Mouse (Mus musculus) G1E (cell line): Measurements from ENCODE around the gene Magi2. TPM values are rescaled to one million over a fixed set of nuclear protein-coding genes. Genes with fewer than 3 reads are reported as not detected.

Experiments
- ATAC-seq: 2 replicates; pipeline ENCODE4 v1.8.0; 2016; ENCODE audit warnings: mild to moderate bottlenecking; ENCODE audit not compliant: insufficient number of reproducible peaks, poor library complexity, low FRiP score, severe bottlenecking; ENCODE audit errors: extremely low read depth
- DNase-seq: peaks from one replicate; pipeline ENCODE4 v3.0.0; 2012; ENCODE audit warnings: low spot score
- H3K27me3 ChIP-seq: 2 replicates; pipeline ENCODE4 v1.6.1; 2012; ENCODE audit warnings: mild to moderate bottlenecking, low read length, inconsistent platforms; ENCODE audit not compliant: insufficient read depth
- H3K36me3 ChIP-seq: replicated peaks from 2 replicates; pipeline ENCODE3; 2012; ENCODE audit warnings: mild to moderate bottlenecking, inconsistent platforms
- H3K4me1 ChIP-seq: 2 replicates; pipeline ENCODE4 v1.6.1; 2012; ENCODE audit warnings: low read depth, low read length, inconsistent platforms, mixed read lengths; ENCODE audit not compliant: insufficient read depth
- H3K4me3 ChIP-seq: 2 replicates; pipeline ENCODE4 v1.5.1; 2012; ENCODE audit warnings: low read depth, mild to moderate bottlenecking, inconsistent platforms, low read length, moderate library complexity, mixed read lengths
- H3K9me3 ChIP-seq: replicated peaks from 2 replicates; pipeline ENCODE4 v1.6.1; 2012; ENCODE audit warnings: inconsistent platforms
- CTCF ChIP-seq: IDR thresholded peaks from 2 replicates; pipeline ENCODE4 v1.5.1; 2012; ENCODE audit warnings: low read depth, low read length, inconsistent platforms, mixed read lengths
- GATA1 ChIP-seq: IDR thresholded peaks from 2 replicates; pipeline ENCODE4 v1.6.1; 2012; ENCODE audit warnings: borderline replicate concordance, low read length, inconsistent platforms, mixed read lengths
- GATA2 ChIP-seq: IDR thresholded peaks from 2 replicates; pipeline ENCODE4 v1.6.1; 2012; ENCODE audit warnings: low read depth, low read length, inconsistent platforms, borderline replicate concordance
- POLR2AphosphoS5 ChIP-seq: IDR thresholded peaks from 2 replicates; pipeline ENCODE4 v1.6.1; 2012; ENCODE audit warnings: low read depth, low read length, inconsistent platforms; ENCODE audit not compliant: insufficient replicate concordance
- TAL1 ChIP-seq: conservative IDR thresholded peaks from 2 replicates; pipeline ENCODE4 v1.6.1; 2012; ENCODE audit warnings: low read depth, low read length, inconsistent platforms, mixed read lengths
- polyA plus RNA-seq: library from polyadenylated mRNA; stranded (reverse); fragments of >175 nt; gene quantifications from 2 replicates; pipeline ENCODE4 v1.2.3, GENCODE M21; 2012
- total RNA-seq, 2 experiments: library from RNA; stranded (forward) in 1 of 2; stranded (reverse) in 1 of 2; fragments of 200-1000 nt in 1 of 2; fragments of >200 nt in 1 of 2; fragmentation: Nextera tagmentation in 1 of 2; gene quantifications; 2 replicates each; pipeline ENCODE4 v1.2.3; 2014 to 2017

Magi2 gene
- total and polyA plus RNA-seq, 3 experiments: 0.69 to 1.3 (median 1.1) TPM

DNA sequence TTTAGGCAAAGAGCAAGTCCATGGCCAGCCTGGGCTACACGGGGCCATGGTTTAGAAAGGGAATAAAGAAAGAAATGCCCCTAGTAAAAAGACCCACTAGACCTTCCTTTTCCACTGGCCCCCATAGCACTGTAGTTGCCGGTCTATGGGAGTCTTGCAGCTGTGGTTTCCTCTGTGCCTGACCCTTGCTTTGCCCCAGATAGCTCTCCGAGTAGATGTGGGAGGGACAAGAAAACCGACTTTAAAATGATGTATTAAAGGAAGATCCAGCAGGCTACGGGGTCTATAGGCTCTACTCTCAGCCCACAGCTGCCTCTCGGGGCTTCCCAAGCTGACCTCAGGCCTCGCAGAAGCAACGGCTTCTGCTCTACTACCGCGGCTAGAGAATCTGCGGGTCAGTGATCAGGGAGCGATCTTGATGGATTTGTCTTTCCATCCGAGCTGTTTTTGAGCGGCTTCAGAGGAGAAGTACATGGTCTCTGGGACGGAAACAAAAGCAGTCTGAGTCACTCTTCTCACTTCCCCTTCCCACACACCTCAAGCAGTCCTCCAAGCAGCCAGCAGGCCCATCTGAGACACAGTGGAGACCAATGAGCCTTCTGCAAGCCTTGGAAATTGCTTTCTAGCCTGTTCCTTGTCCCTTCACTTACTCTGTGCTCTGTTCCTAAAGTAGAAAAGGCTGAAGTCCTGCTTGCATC is 1454.1 kb downstream of the Magi2 start:
- Histone ChIP-seq H3K4me1 (no peaks in the 10 kb centered on the region), H3K4me3 (no peak overlapping the region), H3K27me3 (peaks cover 18% of the 10 kb centered on the region; the same call in 1 of the 2 replicates), H3K36me3 (no peaks in the 10 kb centered on the region), H3K9me3 (no peaks in the 10 kb centered on the region)
- DNase-seq: no peak
- no peak for ATAC-seq
- TF ChIP-seq POLR2AphosphoS5 (no peak), TAL1 (no peak), GATA2 (no peak), CTCF (no peak), GATA1 (no peak)

DNA sequence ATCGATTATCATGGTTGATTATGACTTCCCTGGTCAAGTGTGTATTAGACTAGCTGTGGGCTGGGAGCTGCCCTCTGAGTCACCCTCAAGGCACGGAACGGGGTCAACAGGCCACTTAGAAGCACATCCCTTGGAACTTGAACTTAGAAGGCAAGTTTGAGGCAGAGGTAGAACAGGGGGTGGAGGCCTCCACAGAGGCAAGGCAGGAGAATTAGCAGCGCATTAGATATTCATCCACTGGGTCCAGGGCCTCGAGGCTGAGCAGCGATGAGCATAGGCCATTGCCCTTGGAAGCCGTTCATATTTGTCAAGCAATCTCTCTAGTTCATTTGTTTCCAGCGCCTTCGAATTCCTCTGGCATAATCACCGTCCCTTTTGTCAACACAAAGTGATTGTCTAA is 1454.8 kb downstream of the Magi2 start:
- no peak overlapping the region for H3K4me3 ChIP-seq
- no peak for DNase-seq
- TF ChIP-seq POLR2AphosphoS5 (no peak), GATA1 (no peak), CTCF (no peak), TAL1 (no peak), GATA2 (no peak)
- H3K27me3 ChIP-seq: 0 out of 2 replicates have a peak, but pooled peaks cover 11% of the 10 kb centered on the region
- no peaks in the 10 kb centered on the region for H3K9me3 ChIP-seq
- H3K4me1 ChIP-seq: no peaks in the 10 kb centered on the region
- H3K36me3 ChIP-seq: no peaks in the 10 kb centered on the region
- ATAC-seq: no peak

DNA sequence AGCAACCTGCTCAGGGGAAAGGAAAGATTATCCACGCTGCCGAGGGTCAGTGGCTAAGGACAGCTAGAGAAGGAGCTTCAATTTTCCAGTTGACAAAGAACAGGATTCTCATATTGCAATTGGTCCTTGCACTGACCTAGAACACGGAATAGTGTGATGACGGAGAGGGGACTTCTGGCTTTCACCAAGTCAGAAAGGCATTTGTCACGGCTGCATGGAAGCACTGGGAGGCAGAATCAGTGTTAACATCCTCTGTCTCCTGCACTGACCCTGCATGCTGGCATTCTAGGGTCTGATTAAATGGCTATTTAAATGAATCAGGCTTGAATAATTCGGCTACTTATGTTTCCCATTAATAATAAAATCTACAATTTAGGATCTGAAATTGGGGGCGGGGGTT is 1455.4 kb downstream of the Magi2 start:
- no peaks in the 10 kb centered on the region for H3K9me3 ChIP-seq
- no peak for DNase-seq
- TF ChIP-seq POLR2AphosphoS5 (no peak), GATA2 (no peak), CTCF (no peak), GATA1 (no peak), TAL1 (no peak)
- no peak overlapping the region for H3K4me3 ChIP-seq
- H3K27me3 ChIP-seq: 0 out of 2 replicates have a peak, but pooled peaks cover 9% of the 10 kb centered on the region
- H3K4me1 ChIP-seq: no peaks in the 10 kb centered on the region
- H3K36me3 ChIP-seq: no peaks in the 10 kb centered on the region
- no peak for ATAC-seq

DNA sequence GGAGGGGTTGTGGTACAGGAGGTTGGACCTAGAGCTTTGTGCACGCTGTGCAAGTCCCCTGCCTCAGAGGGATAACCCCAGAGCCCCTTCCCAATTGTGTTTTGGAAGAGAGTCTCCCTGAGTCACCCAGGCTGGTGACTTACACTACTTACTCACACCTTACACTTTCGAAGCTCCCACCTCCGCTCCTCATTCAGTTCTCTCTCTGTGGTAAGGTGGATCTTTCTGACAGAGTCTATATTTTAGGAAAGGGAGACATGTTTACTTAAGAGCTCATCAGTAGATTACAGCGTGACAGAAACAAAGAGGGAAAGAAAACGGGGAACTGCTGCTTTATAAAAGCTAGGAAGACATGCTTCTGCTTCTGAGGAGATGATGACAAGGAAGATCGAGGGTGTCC is 1457.3 kb downstream of the Magi2 start:
- Histone ChIP-seq H3K4me3 (no peak overlapping the region), H3K9me3 (no peaks in the 10 kb centered on the region), H3K27me3 (0 out of 2 replicates have a peak, but pooled peaks cover 6% of the 10 kb centered on the region), H3K36me3 (no peaks in the 10 kb centered on the region), H3K4me1 (no peaks in the 10 kb centered on the region)
- DNase-seq (no peak), ATAC-seq (no peak)
- TF ChIP-seq CTCF (no peak), GATA1 (no peak), TAL1 (no peak), POLR2AphosphoS5 (no peak), GATA2 (no peak)

DNA sequence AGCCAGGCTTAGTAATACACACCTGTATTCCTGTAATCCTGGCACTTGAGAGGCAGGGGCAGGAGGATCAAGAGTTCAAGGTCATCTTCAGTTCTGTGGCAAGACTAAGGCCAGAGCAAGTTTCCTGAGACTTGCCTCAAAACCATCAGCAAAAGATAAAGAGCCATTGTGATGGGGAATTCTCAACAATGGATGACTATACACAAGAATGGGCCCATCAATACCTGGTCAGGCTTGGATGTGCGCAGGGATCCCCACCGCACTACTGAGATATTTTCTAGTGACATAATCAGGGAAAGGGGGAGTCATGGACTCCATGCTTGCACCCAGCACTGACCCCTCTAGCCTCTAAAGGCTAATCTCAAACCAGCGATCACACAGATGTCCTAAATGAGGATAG is 1465.4 kb downstream of the Magi2 start:
- no peak for ATAC-seq
- no peak overlapping the region for H3K4me3 ChIP-seq
- DNase-seq: no peak
- peaks cover 8% of the 10 kb centered on the region for H3K9me3 ChIP-seq
- no peak for TF ChIP-seq GATA2
- TF ChIP-seq CTCF: no peak
- TF ChIP-seq GATA1: no peak
- TF ChIP-seq TAL1: no peak
- no peak for TF ChIP-seq POLR2AphosphoS5
- no peaks in the 10 kb centered on the region for H3K36me3 ChIP-seq
- no peaks in the 10 kb centered on the region for H3K4me1 ChIP-seq
- no peaks in the 10 kb centered on the region; the same call in 1 of the 2 replicates for H3K27me3 ChIP-seq

DNA sequence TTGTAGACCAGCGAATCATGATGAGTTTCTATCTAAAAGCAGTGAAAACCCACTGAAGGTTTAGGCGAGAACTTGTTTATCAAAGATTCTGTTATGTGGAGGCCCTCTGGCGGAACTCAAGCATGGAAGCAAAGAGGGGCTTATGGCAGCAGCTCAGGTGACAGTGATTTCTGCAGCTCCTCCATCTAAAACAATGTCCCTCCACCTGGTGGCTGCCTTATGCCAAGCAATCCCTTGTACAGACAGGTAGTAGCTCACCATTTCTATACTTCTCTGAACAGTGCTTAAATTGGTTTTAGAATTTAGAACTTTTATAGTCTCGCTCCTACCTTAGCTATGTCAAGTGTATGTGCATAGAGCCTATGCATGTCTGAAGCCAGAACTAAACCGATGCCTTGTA is 1472.3 kb downstream of the Magi2 start:
- H3K27me3 ChIP-seq: peaks cover 31% of the 10 kb centered on the region
- H3K4me3 ChIP-seq: no peak overlapping the region
- no peak for TF ChIP-seq GATA2
- TF ChIP-seq GATA1: no peak
- TF ChIP-seq TAL1: no peak
- TF ChIP-seq CTCF: no peak
- TF ChIP-seq POLR2AphosphoS5: no peak
- DNase-seq (no peak), ATAC-seq (no peak)
- H3K9me3 ChIP-seq: peaks cover 7% of the 10 kb centered on the region
- H3K36me3 ChIP-seq: no peaks in the 10 kb centered on the region
- peaks cover 17% of the 10 kb centered on the region for H3K4me1 ChIP-seq
